Mouse (Mus musculus) ES-CJ7 (cell line): Measurements from ENCODE around the gene Slc9a9.

Experiments used
- DNase-seq: peaks from one replicate; pipeline ENCODE4 v3.0.0; 2011; ENCODE audit warnings: low read depth, low spot score

The Slc9a9 gene

DNA sequence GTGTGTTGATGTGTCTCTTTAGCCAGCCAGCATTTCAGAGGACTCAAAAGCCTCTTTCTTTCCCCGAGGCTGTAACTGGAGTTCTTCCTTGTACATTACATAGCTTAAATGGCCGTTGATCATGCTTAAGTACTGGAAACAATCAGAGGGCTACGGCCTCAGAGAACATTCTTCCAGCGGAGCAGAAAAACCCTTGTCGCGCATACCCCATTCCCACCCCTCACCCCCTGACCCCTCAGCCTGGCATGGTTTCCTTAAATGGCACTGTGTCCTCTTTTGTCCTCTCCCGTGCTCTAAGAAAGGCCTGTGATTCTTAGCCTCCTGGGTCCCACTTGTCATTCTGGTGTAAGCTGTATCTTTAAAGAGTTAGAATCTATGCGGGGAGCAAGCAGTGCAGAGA is 404.0 kb downstream of the Slc9a9 start:
- no peak for DNase-seq

DNA sequence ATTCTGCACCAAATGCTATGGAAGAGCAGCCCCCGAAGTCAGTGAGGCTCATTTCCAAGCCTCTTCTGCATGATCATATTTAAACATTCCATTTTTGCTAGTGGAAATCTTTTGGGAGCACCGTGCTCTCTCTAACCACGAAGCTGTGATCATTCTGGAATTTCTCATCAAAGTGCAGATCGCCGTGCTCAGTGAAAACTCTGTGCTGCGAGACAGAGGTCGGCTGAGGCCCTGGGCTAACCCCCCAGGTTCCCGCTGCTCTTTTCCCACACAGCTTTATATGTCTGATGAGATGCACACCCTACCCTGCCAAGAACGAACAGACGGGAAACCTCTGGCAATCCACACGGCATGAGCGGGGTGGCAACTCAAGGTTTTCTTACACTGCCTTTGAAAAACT is 406.1 kb downstream of the Slc9a9 start:
- no peak for DNase-seq

DNA sequence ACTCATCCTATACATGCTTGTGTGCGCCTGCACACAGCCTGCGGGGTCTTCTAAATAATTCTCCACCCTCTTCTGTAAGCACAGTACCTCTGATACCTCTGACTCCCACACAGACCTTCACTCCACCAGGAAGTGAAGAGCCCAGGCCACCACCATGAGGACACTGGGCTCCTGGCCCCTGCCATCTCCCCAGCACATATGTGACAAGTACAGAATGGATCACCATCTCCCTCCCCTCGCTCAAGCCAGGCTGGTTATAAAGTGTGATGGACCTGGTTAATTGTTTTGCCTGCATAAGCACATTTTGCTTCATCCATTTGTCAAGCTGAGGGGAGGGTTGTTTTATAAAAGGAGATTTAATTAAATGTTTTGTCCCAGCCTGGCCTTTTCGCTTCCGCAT is 408.2 kb downstream of the Slc9a9 start:
- no peak for DNase-seq

DNA sequence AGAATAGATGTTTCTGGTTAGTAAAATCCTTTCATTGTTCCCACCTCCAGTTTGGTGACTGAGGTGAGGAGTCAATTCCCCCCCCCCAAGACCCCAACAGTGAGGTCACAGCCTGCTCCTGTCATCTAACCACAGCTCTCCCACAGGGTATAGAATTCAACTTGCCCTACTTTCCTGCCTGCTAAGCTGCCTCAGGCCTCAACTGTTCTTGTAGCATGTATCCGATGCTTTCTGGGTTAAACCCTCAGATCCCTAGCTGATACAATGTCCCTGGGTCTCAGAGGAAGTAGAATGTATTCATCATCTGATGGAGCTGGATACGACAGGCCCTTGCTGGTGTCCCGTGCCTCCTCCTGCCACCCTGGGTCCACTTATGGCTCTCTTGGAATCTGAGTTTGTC is 408.9 kb downstream of the Slc9a9 start:
- no peak for DNase-seq

DNA sequence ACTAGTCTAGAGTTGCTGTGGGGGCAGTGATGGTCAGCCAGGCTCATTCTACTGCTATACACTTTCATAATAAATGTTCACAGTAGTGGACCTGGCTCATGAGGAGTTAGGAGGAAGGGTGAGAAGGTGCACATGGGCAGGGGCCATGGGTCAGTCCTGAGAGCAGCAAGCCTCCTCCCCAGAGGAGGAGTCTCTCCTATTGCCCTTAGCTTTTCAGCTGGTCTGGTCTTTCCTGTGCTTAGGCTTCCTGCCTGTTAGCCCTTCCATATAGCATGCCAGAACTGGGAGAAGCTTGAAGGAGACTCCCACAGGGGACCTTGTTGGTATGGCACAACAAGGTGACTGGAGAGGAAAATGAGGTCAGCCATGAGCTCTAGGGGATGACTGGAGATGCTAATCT is 410.2 kb downstream of the Slc9a9 start:
- no peak for DNase-seq

DNA sequence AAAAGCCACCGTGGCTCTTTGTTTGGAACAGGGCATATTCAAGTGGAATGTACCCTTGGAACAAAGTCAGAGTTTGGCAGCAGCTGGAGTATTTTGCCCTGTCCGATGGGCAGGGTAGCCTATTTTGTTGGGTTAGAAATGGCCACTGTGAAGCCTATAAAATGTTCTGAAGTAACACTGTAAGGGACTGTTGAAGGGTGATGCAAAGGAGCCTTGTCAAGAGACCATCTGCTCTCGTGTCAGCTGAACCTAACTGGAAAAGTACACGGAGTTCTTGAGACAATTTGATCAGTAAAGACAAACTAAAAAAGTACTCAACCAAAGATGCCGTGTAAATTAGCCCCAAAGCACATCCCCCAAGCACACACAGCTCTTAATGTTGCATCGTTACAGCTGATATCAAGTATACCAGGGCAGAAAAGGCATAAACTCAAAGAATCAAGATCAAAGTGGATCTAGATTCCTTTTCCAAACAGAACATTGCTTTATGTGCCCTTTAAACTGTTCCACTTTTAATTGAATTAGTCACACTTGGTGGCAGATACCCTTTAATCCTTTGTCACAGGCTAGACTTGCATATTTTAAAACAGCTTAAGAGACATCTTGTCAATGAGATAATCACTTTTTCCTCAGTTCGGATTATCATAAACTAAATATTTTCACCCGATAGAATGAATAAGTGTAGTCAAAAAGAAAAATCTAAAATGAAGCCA is 416.6 kb downstream of the Slc9a9 start:
- no peak for DNase-seq

DNA sequence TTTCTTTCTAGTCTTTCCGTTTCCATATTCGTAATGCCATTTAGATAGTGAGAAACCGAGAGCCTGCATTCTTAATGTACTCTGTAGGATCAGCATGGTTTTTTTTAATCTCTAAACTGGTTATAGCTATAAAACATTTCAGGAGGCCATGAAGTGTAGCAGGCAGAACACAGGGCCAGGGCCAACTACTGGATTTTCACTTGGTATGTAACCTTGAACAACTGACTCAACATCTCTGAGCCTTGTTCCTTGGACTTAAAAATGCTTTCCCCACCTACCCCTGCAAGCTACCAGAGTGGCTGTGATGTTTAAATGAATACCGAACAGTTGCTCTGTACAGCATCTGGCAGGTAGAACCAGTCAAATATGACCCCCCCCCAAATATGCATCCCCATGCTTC is 418.5 kb downstream of the Slc9a9 start:
- DNase-seq, result no peak

DNA sequence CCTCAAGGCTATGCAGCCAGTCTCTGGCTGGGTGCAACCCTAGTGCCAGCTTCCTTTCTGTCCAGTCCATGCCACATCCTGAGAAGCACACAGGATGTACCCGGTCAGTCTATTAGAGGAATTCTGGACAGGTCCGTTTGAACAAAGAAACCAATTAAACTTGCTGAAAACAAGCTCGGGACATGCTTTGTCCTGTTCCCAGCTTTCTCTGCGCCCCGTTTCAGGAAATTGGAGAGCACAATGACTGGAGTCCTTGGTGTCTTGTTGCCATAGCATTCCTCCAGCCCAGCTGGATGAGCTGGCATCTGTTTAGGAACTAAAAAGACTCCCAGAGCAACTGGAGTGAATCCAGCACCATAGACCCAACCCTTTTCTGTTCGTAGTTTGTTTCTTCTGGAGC is 419.3 kb downstream of the Slc9a9 start:
- peak; percentile 12 for DNase-seq

DNA sequence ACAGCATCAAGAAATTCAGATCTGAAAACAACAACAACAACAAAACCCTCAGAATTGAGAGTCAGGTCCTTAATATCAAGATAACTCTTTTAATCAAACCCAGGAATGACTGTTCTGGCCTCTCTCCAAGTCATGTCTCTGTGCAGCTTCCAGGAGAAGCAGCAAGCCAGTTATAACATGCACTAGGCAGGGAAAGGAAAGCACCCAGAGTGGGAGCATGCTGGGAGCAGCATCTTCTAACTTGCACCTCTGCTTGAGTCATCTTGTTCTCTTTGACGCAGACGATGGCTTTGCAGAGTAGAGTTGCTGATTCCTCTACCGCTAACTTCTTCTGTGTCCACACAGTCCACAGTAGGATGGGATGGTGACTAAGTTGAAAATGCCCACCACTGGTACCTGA is 426.8 kb downstream of the Slc9a9 start:
- DNase-seq, result no peak

DNA sequence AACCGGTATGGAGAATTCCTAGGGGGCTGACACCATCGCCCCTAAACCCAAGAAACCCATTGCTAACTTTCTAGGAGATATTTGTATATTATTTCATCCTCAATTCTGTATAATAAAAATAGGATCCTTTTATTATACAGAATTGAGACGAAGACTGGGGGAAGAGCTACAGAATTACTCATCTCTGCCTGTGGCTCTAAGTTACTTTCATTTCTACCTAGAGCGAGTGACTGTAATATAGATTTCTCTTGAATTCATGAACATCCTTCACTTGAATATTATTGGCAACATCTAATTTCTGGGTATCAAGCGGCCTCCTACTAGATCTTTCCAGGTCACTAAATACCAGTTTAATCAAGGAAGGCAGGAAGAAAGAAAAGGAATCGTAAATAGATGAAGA is 436.1 kb downstream of the Slc9a9 start:
- no peak for DNase-seq

DNA sequence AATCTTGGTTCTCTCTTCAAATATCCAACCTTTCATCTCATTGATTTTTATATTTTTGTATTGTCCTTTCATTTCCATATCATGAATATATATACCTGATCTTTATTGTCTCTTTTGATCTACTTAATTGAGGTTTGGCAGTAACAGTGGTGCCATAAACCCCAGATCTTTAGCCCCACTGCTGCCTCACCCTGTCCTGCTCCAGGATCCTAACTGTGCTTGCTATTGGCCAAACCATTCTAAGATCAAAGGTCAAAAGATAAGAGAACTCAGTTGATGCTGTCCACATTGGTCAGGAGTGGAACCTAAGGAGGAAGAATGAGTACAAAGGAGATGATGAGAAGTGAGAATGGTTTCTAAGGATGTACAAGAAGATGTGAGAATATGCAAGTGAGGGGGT is 440.1 kb downstream of the Slc9a9 start:
- no peak for DNase-seq

DNA sequence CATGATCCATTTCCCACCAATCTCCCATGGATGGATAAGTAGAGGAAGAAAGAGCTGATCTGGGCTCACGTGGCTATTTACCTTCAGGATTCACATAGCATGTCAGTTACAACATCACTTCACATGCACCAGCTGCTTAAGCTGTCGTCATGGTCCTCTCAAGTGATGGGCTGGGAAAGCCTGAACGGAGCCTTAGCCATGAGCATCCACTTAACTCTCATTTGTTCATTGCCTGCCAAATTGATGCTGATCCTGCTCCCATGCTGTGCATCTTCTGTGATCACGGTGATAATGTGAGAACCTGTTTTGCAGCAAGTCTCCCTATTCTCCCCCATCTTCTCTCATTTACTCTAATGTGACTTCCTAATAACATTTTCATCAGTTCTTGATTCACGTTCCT is 441.1 kb downstream of the Slc9a9 start:
- DNase-seq, result no peak

DNA sequence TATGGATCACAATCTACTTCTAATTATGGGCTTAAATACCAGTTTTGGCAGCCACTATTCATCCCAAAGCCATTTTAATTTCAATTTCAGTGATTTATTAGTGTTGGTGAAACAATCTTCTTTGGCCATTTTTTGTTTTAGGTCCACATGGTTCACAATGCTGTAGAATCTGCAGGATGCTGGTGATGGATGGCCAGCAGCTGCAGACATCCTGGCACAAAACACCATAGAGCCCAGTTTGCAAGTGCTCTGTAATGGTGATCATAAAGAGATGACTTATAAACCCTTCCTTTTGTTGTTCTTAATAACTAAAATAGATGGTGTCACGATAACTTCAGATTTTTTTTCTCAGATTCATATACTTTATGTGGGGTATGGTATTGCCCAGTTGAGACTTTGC is 442.0 kb downstream of the Slc9a9 start:
- DNase-seq, result no peak

DNA sequence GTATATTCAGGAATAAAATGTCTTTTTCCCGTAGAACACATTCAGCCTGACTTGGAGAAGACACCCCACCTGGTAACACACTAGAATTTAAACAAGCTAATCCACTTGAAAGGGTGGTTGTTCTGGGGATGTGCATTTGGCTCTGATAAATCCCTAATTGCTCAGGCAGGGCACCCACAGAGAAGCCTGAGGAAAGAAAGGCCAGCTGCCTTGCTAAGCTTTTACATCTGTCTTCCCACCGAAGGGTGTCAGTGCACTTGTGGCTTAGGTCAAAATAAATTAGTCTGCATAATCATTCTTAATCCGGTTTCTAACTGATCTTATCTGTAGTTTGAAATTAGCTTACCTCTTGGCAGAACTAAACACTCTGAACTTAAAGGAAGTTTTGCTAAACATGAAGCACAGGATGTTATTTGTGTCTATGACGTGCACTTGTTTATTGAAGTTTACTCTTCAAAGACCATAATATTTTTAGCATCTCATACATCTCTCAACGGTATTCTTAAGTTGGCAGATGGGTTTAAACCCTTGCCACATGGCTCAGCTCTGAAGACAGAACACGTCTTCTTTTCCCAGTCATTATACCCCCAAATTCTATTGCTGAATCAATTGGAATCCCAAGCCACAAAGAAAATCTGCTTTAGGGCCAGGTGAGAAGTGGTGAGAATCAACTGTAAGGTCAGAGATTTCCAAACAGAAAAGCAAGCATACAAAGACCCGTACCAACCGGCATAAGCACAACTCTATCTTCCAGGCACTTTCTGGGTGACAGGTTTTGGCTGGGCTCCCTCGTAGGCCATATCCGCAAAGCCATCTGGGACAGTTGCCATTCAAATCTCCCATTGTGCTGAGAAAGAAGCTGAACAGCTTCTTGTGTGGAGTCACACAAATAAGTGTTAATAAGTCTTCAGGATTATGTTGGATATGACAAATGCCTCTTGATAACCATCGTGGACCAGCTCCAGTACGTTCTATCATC is 443.7 kb downstream of the Slc9a9 start:
- DNase-seq, result no peak

DNA sequence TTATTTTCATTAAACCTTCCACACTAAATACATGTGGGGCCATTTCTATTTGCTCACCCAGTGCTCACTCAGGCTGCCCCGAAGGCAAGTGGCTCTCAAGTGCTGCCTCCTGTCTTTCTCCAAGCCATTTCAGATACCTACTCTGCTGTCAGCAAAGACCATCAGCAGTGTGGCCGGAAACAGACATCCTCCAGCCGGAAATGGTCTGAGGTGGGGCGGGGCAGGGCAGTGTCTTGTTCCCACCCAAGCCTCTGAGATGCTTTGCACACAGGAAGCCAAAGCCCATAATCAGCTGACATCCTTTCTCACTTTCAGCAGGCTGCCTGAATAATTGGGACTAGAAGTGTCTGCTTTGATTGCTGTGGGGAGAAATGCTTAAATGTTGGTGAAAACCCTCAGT is 450.4 kb downstream of the Slc9a9 start:
- peak; percentile 10 for DNase-seq

DNA sequence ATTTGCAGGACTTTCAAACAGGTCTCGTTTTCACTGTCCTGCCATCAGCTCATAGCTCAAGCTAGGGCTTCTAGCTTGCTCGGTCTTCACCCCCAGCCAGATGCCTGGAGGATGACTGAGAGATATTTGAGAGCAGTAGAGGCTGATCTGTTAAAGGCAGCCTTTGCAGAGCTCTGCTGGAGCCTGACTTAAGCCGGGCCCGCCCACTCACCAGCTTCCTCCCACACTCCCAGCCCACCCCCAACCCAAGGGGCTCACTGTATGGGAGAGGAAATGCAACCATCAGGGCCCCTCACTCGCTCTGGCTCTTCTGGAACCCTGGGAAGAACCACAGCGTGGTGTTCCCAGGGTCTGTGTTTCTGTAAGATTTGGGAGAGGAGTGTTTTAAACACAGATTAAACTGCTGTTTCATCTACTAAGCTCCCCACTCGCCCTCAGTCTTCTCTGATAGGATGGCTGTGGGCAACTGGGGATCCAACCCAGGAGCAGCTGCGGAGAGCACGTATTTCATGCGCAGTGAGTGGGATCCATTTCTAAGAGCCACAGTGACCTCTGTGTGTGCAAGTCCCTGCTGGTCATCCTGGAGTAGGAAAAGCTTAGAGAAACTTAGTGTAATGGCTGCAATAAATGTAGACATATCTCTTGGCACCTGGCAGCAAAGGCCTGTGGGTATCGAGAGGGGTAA is 451.6 kb downstream of the Slc9a9 start:
- peak; percentile 12 for DNase-seq

DNA sequence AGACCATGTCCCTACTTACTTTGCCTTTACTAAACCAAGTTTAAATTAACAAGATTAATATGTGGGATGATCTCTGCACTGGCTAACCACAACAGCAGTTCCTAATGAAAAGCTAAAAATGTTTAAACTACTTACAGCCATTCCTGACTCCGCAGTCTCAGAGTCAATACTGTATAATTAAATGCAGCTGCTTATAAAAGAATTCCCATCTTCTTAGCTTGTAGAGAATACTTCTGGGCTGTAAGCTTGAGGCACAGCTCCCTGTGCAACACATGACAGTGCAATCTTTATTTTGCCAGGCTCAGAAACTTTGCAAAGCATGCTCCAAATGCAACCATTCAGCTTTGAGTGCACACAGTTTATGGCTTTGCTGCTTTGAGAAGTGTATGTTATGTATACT is 456.0 kb downstream of the Slc9a9 start:
- DNase-seq, result no peak

DNA sequence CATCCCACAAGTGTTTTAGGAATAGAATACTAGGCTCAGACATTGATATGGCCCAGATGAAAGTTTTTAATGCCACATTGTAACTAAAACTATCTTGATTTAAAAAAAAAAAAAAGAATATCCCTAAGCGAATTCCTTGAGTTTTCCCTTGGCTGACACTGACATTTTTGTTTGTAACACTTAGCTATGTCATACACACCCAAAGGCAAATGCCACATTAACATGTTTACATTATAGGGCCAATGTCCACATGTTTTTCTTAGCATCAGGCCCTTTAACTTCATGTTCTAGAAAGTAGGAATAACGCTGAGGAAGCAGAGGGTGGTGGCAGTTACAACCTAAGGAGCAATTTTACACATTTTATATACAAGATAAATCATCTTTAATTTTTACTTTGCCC is 458.1 kb downstream of the Slc9a9 start:
- no peak for DNase-seq

DNA sequence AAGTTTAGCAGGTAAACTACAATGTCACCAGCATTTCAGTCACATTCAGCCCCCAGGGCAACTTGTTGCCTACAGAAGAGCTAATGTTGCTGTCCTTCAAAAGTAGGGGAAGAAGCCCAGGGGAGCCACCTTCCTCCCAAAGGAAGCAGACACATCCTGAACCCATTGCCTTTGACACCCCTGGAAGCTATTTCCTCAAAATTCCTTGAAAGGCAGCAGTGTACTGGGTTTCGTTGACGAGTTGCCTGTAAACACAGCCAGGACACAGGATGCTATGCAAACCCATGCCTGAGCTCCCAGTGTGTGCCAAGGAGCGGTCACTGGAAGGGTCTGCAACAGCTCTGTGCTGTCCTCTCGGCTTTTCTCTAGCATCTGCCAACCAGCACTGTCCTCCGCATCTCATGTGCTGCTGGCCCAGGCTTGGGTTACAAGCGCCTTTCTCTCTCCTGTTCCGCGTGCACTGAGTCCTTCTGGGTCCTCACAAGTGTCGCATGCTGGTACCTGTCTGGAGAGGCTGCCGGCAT is 479.6 kb downstream of the Slc9a9 start:
- no peak for DNase-seq

DNA sequence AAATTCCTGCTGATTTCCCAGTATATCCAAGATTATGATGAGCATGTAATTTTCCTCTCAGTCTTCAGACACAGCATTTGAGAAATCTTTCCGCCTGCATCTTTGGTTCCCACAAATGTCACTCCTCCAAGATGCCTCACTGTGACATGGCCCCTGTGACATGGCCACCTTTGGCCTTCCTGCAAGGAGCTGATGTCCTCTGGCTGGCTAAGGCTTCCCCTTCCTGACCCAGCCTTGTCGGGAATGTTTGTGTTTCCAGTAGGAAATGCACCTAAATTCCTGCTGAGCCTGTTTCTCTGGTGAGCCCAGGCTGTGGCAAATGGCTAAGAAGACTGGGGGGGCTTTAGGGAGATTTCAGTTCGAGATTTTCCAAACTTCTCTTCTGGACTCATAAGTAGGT is 480.4 kb downstream of the Slc9a9 start:
- DNase-seq, result no peak

DNA sequence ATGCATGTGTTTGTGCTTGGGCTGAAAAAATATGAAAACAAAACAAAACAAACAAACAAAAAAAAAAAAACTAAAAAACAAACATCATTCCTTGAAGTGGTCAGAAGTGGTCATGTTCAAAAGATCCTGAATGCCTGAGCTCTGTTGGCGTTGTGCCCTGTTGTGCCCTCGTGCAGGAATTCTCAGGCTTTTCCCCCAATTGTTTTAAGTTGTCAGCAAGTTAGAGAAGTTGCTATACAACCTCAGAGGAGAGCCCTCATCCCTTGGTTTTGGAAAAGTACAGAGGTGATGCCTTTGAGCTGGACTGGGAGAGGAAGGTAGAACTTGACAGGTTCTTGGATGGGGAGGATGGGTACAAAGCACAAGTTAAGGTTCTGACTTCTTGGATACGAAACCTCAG is 480.9 kb downstream of the Slc9a9 start:
- no peak for DNase-seq

DNA sequence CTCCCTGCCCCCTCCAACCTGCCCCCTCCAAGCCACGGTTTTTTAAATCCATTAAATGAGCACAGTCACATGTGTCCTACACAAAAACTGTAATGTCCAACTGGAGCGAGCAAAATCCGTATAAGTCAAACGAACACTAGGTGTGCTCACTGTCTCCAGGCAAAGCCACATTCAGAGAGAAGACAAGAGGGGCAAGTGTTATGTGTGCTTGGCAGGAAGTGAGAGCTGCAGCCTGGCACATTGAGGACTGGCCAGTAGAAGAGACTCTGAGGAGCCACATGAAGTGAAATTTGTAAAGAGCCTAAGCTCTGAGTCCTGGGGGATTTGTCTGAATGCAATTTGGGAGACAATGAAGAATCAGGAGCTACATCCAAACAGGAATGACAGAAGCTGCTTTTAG is 481.3 kb downstream of the Slc9a9 start:
- DNase-seq, result no peak
